Mouse (Mus musculus) intestine, postnatal 0 days (tissue): ENCODE data around the gene Fam71e2. TPM values are rescaled to one million over a fixed set of nuclear protein-coding genes. Genes with fewer than 3 reads are reported as not detected.

Experiments used
- ATAC-seq: fragments of 200-750 bp; cut with Nextera tagmentation; 2 replicates; pipeline ENCODE4 v1.8.0; 2017; ENCODE audit warnings: mild to moderate bottlenecking, moderate TSS enrichment, moderate library complexity
- H3K27ac ChIP-seq: fragments of 300-500 bp; sonication (generic); 2 replicates; pipeline ENCODE4 v1.5.1; 2014; ENCODE audit warnings: mild to moderate bottlenecking, low read depth, low read length, moderate library complexity
- H3K27me3 ChIP-seq: fragments of 300-500 bp; sonication (generic); replicated peaks from 2 replicates; pipeline ENCODE4 v1.6.1; 2014; ENCODE audit warnings: low read length, mixed read lengths; ENCODE audit not compliant: control insufficient read depth, insufficient read depth
- H3K36me3 ChIP-seq: fragments of 300-500 bp; sonication (generic); 2 replicates; pipeline ENCODE4 v1.6.1; 2014; ENCODE audit warnings: mild to moderate bottlenecking, moderate library complexity; ENCODE audit not compliant: control insufficient read depth, insufficient read depth
- H3K4me1 ChIP-seq: fragments of 300-500 bp; sonication (generic); replicated peaks from 2 replicates; pipeline ENCODE4 v1.6.1; 2014; ENCODE audit warnings: antibody characterized with exemption, low read length, mixed read lengths; ENCODE audit not compliant: control insufficient read depth, insufficient read depth
- H3K4me2 ChIP-seq: fragments of 300-500 bp; sonication (generic); replicated peaks from 2 replicates; pipeline ENCODE4 v1.6.1; 2014; ENCODE audit warnings: low read depth, mild to moderate bottlenecking, moderate library complexity
- H3K4me3 ChIP-seq: fragments of 300-500 bp; sonication (generic); 2 replicates; pipeline ENCODE4 v1.5.1; 2014; ENCODE audit warnings: low read depth, low read length
- H3K9ac ChIP-seq: fragments of 300-500 bp; sonication (generic); 2 replicates; pipeline ENCODE4 v1.6.1; 2014; ENCODE audit warnings: mild to moderate bottlenecking, low read depth, low read length
- H3K9me3 ChIP-seq: fragments of 300-500 bp; sonication (generic); 2 replicates; pipeline ENCODE4 v1.6.1; 2016; ENCODE audit warnings: mixed run types; ENCODE audit not compliant: control insufficient read depth
- CTCF ChIP-seq: sonication (generic); IDR thresholded peaks from 2 replicates; pipeline ENCODE4 v1.5.1; 2016; ENCODE audit warnings: low read depth, mild to moderate bottlenecking, control low read depth, antibody characterized with exemption, moderate library complexity
- WGBS: fragments of 180-500 bp; shearing (Covaris S2); extraction: QIAGEN DNeasy Blood & Tissue Kit; methylation state at CpG from one replicate; pipeline ENCODE4 v1.1.7; 2014; 5-methylcytosine and 5-hydroxymethylcytosine counted together
- polyA plus RNA-seq: library from polyadenylated mRNA; unstranded; fragments of >200 nt; fragmentation: Nextera tagmentation; extraction: Ambion mirVana; gene quantifications from 2 replicates; pipeline ENCODE4 v1.2.1, GENCODE M21; 2015

Fam71e2 gene
- polyA plus RNA-seq, 1 experiment from 2014 or later, result not detected

DNA sequence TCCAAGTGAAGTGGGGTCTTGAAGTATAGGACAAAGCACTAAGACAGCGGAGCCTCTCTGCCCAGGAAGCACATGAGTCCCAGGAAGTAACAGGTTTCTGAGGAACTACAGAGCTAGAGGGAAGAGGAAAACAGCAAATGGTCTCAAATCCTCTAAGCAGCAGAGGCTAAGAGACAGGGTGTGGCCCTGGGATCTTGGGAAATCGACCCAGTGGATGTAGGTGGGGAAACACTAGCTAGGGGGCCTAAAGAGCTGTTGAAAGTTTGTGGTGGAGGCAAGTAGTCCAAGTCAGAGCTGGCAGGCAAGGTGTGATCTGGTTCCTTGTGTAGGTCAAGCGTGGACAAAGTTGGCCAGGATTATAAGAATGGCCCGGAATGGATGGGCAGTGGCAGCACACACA is 22.8 kb downstream of the Fam71e2 start:
- Histone ChIP-seq H3K27me3 (no peaks in the 10 kb centered on the region), H3K4me3 (no peak overlapping the region), H3K36me3 (peaks cover 26% of the 10 kb centered on the region), H3K27ac (no peak overlapping the region), H3K9me3 (no peaks in the 10 kb centered on the region), H3K4me2 (no peak overlapping the region), H3K9ac (no peak overlapping the region), H3K4me1 (no peaks in the 10 kb centered on the region)
- ATAC-seq, result no peak
- 0 out of 2 replicates have a peak, but pooled peaks have one; percentile 8 for TF ChIP-seq CTCF
- WGBS, result 69% methylated on average over 4 of the region's 4 CpGs

DNA sequence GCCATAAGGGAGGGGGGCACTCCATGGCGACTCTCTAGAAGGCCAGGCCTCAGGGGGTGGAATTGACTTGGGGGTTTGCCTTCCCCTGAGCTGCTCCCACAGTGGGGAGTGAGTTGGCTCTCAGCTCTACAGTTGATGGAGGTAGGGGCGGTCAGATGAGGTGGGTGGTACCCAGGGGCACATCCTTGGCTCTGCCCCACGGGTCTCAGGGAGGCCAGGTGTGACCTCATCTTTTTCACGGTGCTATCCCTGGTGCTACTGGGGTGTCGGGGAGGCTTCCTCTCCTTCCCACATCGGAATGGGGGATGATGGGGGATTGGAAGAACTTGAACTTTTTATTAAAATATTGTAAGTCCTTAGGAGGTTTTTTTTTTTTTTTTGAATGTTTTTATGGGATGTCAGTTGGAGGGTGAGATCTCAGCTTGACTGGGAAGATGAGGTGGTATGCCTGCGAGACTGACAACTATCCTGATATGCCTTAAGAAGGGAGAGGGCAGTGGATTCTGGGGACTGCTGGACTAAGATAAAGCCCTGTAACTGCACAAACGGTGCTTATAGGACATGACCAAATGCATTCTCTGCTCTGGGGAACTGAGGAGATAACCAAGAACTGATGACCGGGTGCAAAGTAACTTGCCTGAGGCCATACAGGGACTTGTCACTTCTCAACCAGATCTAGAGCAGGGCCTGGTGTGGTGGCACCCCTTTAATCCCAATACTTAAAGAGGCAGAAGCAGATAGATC is 23.8 kb downstream of the Fam71e2 start:
- no peak for TF ChIP-seq CTCF

DNA sequence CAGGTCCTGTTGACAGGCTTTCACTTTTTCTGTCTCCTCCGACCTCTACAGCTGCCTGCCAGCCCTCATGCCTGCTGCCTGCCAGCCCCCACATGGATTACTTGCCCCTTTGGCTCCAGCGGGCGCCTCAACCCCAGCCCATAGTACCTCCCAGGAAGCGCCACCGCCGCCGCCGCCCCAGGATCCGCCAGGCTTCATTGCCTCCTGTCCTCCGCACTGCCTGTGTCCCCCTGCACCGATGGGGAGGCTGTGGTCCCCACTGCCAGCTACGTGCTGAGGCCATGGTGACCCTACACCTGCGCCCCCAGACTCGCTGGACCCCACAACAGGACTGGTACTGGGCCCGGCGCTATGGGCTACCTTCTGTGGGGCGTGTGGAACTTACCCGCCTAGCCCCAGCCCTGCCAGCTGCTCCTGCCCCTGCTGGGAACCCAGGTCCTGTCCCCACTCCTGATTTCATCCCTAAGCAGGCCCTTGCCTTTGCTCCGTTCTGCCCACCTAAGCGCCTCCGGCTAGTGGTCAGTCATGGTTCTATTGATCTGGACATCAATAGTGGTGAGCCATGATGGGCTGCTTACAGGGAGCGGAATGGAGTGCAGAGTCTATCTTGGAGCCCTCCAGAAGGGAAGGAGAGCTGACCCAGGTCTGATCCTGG is 24.6 kb downstream of the Fam71e2 start:
- no peak overlapping the region for H3K4me2 ChIP-seq
- H3K27me3 ChIP-seq, result no peaks in the 10 kb centered on the region
- H3K4me1 ChIP-seq, result no peaks in the 10 kb centered on the region
- no peak for ATAC-seq
- no peak overlapping the region for H3K4me3 ChIP-seq
- no peak overlapping the region for H3K27ac ChIP-seq
- H3K9me3 ChIP-seq, result no peaks in the 10 kb centered on the region
- H3K9ac ChIP-seq, result no peak overlapping the region
- WGBS, result 92% methylated on average over 22 of the region's 22 CpGs
- no peak for TF ChIP-seq CTCF
- H3K36me3 ChIP-seq, result peaks cover 36% of the 10 kb centered on the region

More for the DNA sequence above, 23.8 kb downstream of the Fam71e2 start:
- H3K27me3 ChIP-seq, result no peaks in the 10 kb centered on the region
- 74% methylated on average over 9 of the region's 9 CpGs for WGBS
- H3K4me2 ChIP-seq, result no peak overlapping the region
- H3K4me3 ChIP-seq, result no peak overlapping the region
- H3K36me3 ChIP-seq, result peaks cover 36% of the 10 kb centered on the region
- no peak overlapping the region for H3K27ac ChIP-seq
- H3K9ac ChIP-seq, result no peak overlapping the region
- ATAC-seq, result no peak
- H3K9me3 ChIP-seq, result no peaks in the 10 kb centered on the region
- no peaks in the 10 kb centered on the region for H3K4me1 ChIP-seq

GRCm38 (mm10) chr7:4744886-4745285 is 26.2 kb downstream of the Fam71e2 start:
- H3K4me3 ChIP-seq, result no peak overlapping the region
- no peak overlapping the region for H3K9ac ChIP-seq
- no peak for TF ChIP-seq CTCF
- 94% methylated on average over 6 of the region's 6 CpGs for WGBS
- 0 out of 2 replicates have a peak, but pooled peaks cover 4% of the 10 kb centered on the region for H3K4me1 ChIP-seq
- no peak overlapping the region for H3K27ac ChIP-seq
- H3K9me3 ChIP-seq, result no peaks in the 10 kb centered on the region
- H3K4me2 ChIP-seq, result no peak overlapping the region
- peaks cover 36% of the 10 kb centered on the region for H3K36me3 ChIP-seq
- H3K27me3 ChIP-seq, result no peaks in the 10 kb centered on the region
- no peak for ATAC-seq

DNA sequence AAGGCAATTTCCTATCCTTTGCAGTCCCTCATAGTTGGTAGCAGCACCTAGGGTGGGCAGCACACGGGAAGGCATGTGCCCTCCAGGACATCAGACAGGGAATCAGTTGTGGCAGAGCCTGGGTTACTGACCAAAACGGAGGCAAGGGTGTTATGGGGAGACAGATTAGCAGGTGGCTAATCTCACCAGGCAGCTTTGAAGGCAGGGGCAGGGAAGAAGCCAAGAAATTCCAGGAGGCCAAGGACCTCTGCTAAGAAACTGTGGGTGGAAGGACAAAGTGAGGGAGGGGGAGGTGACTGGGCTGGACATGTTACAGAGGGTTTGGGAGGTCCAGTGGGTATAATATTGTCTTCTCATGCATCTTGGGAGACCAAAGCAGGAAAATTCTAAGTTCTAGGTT is 27.7 kb downstream of the Fam71e2 start:
- Histone ChIP-seq H3K4me1 (0 out of 2 replicates have a peak, but pooled peaks cover 7% of the 10 kb centered on the region), H3K9ac (no peak overlapping the region), H3K9me3 (no peaks in the 10 kb centered on the region), H3K4me2 (no peak overlapping the region), H3K27ac (no peak overlapping the region), H3K4me3 (no peak overlapping the region), H3K27me3 (no peaks in the 10 kb centered on the region), H3K36me3 (peaks cover 36% of the 10 kb centered on the region)
- no peak for ATAC-seq
- WGBS, result 69% methylated on average over 2 of the region's 2 CpGs
- TF ChIP-seq CTCF, result no peak

DNA sequence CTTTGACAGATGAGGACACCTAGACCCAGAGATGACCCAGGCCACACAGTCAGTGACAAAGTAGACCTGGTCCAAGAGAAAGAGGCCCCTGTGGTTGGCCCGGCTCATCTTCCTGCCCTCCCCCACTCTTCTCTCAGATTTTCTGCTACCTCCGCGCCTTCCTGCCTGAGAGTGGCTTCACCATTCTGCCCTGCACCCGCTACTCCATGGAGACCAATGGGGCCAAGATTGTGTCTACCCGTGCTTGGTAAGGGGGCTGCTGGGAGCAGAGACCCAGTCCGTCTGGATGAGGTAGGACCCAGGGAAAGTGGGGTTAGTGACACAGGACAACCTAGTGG is 28.7 kb downstream of the Fam71e2 start:
- TF ChIP-seq CTCF, result no peak
- 84% methylated on average over 6 of the region's 6 CpGs for WGBS
- Histone ChIP-seq H3K4me3 (no peak overlapping the region), H3K27ac (no peak overlapping the region), H3K27me3 (no peaks in the 10 kb centered on the region), H3K4me2 (no peak overlapping the region), H3K9ac (no peak overlapping the region), H3K36me3 (peaks cover 36% of the 10 kb centered on the region), H3K4me1 (0 out of 2 replicates have a peak, but pooled peaks cover 7% of the 10 kb centered on the region), H3K9me3 (no peaks in the 10 kb centered on the region)
- no peak for ATAC-seq
